Mouse (Mus musculus) small intestine, adult 2 months (tissue): ENCODE data around the gene Rbms3.

Source experiments
- CTCF ChIP-seq: fragments of 200-500 bp; IDR thresholded peaks from 2 replicates; pipeline ENCODE4 v1.5.1; 2012; ENCODE audit warnings: low read depth, mild to moderate bottlenecking, control low read depth, inconsistent platforms, low read length, moderate library complexity, mixed read lengths; ENCODE audit not compliant: insufficient replicate concordance, insufficient read length; ENCODE audit errors: extremely low read depth
- POLR2A ChIP-seq: fragments of 200-500 bp; IDR thresholded peaks from 2 replicates; pipeline ENCODE4 v1.6.1; 2012; ENCODE audit warnings: low read depth, mild to moderate bottlenecking, control low read depth, inconsistent platforms, low read length, moderate library complexity

GRCm38 (mm10) chr9:116975269-116975668, 654.4 kb downstream of the Rbms3 start:
- TF ChIP-seq POLR2A, result no peak
- TF ChIP-seq CTCF, result no peak
